Mouse (Mus musculus) liver, embryonic 14.5 days (tissue): ENCODE data around the gene Msmp. TPM values are rescaled to one million over a fixed set of nuclear protein-coding genes. Genes with fewer than 3 reads are reported as not detected.

Experiments used
- ATAC-seq: fragments of 200-750 bp; cut with Nextera tagmentation; 2 replicates; pipeline ENCODE4 v1.8.0; 2017; ENCODE audit warnings: moderate number of reproducible peaks, mild to moderate bottlenecking, moderate library complexity; ENCODE audit not compliant: insufficient read depth
- DNase-seq, 3 experiments: peaks; one replicate each; pipeline ENCODE4 v3.0.0-alpha.2; 2012 to 2013; ENCODE audit warnings: low read depth in 3 of 3, low spot score in 3 of 3
- H3K27ac ChIP-seq: fragments of 300-500 bp; sonication (generic); 2 replicates; pipeline ENCODE4 v1.5.1; 2014; ENCODE audit warnings: moderate library complexity, mild to moderate bottlenecking, control low read depth, inconsistent platforms
- H3K27me3 ChIP-seq: fragments of 300-500 bp; sonication (generic); 2 replicates; pipeline ENCODE4 v1.6.1; 2014; ENCODE audit warnings: mild to moderate bottlenecking, low read length, moderate library complexity; ENCODE audit not compliant: control insufficient read depth, insufficient read depth
- H3K36me3 ChIP-seq: fragments of 300-500 bp; sonication (generic); replicated peaks from 2 replicates; pipeline ENCODE4 v1.6.1; 2014; ENCODE audit warnings: low read depth; ENCODE audit not compliant: control insufficient read depth, insufficient read depth
- H3K4me1 ChIP-seq, 2 experiments: fragments of 200-500 bp in 1 of 2; fragments of 300-500 bp in 1 of 2; sonication (generic) in 1 of 2; replicated peaks; 2 replicates each; pipeline ENCODE4 v1.6.1; 2012 to 2014; ENCODE audit warnings: antibody characterized with exemption in 1 of 2, inconsistent platforms in 1 of 2, low read length in 1 of 2; ENCODE audit not compliant: control insufficient read depth in 2 of 2, insufficient read depth in 2 of 2
- H3K4me2 ChIP-seq: fragments of 300-500 bp; sonication (generic); 2 replicates; pipeline ENCODE4 v1.6.1; 2014; ENCODE audit warnings: low read depth, mild to moderate bottlenecking, control low read depth, moderate library complexity
- H3K4me3 ChIP-seq, 2 experiments: fragments of 200-500 bp in 1 of 2; fragments of 300-500 bp in 1 of 2; sonication (generic) in 1 of 2; 2 replicates each; pipeline ENCODE4 v1.5.1; 2012 to 2014; ENCODE audit warnings: low read depth in 2 of 2, low read length in 2 of 2, mild to moderate bottlenecking in 2 of 2, control low read depth in 1 of 2, inconsistent platforms in 1 of 2, moderate library complexity in 1 of 2; ENCODE audit not compliant: insufficient read depth in 1 of 2
- H3K9ac ChIP-seq: fragments of 300-500 bp; sonication (generic); replicated peaks from 2 replicates; pipeline ENCODE4 v1.6.1; 2014; ENCODE audit warnings: mild to moderate bottlenecking, control low read depth, moderate library complexity
- H3K9me3 ChIP-seq: fragments of 300-500 bp; sonication (generic); 2 replicates; pipeline ENCODE4 v1.6.1; 2016; ENCODE audit warnings: low read length, mixed read lengths; ENCODE audit not compliant: control insufficient read depth
- CTCF ChIP-seq: IDR thresholded peaks from 2 replicates; pipeline ENCODE4 v1.5.1; 2016; ENCODE audit warnings: antibody characterized with exemption, low read depth, control low read depth
- EP300 ChIP-seq: IDR thresholded peaks from 2 replicates; pipeline ENCODE4 v1.6.1; 2016; ENCODE audit warnings: antibody characterized with exemption, low read depth
- WGBS: fragments of 180-500 bp; shearing (Covaris S2); extraction: QIAGEN DNeasy Blood & Tissue Kit; methylation state at CpG from one replicate; pipeline ENCODE4 v1.1.7; 2014; ENCODE audit not compliant: insufficient replicate concordance; 5-methylcytosine and 5-hydroxymethylcytosine counted together
- polyA plus RNA-seq, 2 experiments: library from polyadenylated mRNA; depleted of rRNA in 1 of 2; stranded (reverse) in 1 of 2; unstranded in 1 of 2; fragments of >200 nt; fragmentation: Nextera tagmentation in 1 of 2; extraction: Ambion mirVana in 1 of 2; gene quantifications; 2 replicates each; pipeline versions ENCODE4 v1.2.1 to v1.2.3; 2012 to 2014

Msmp gene
- polyA plus RNA-seq, 2 experiments, result not detected

DNA sequence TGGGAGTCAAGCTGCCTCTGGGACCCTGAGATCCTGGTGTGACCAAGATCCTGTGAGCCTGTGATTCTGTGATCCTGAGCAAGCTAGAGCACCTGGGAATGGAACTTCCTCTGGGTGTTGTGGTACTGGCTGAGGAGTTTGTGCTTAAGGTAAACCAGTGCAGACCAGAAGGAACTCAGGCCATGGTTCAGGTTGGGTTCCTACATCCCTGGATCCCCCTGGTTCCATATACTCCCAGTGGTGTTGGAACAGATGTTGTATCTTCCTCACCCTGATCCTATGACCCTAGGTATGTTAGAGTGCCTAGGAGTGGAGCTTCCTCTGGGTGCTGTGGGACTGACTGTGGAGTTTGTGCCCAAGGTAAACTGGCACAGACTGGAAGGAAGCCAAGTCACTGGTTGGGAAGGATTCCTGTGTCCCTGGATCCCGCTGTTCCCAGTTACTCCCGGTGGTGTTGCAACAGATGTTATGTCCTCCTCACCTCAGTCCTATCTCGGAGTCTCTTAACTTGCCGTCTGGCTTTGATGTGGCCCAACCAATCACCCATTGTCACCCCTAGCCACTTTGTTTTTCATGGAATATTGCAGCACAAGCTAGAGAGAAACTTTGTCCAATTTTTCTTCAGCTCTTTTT, 36.0 kb upstream of the Msmp start:
- ATAC-seq (no peak), DNase-seq (no peak)
- Histone ChIP-seq H3K4me2 (no peak overlapping the region), H3K9me3 (peaks cover 5% of the 10 kb centered on the region), H3K4me3 (no peak overlapping the region), H3K36me3 (no peaks in the 10 kb centered on the region), H3K4me1 (no peaks in the 10 kb centered on the region), H3K27ac (no peak overlapping the region), H3K9ac (no peak overlapping the region), H3K27me3 (no peaks in the 10 kb centered on the region)
- 65% methylated on average over 4 of the region's 4 CpGs for WGBS
- TF ChIP-seq CTCF, result no peak
- no peak for TF ChIP-seq EP300

DNA sequence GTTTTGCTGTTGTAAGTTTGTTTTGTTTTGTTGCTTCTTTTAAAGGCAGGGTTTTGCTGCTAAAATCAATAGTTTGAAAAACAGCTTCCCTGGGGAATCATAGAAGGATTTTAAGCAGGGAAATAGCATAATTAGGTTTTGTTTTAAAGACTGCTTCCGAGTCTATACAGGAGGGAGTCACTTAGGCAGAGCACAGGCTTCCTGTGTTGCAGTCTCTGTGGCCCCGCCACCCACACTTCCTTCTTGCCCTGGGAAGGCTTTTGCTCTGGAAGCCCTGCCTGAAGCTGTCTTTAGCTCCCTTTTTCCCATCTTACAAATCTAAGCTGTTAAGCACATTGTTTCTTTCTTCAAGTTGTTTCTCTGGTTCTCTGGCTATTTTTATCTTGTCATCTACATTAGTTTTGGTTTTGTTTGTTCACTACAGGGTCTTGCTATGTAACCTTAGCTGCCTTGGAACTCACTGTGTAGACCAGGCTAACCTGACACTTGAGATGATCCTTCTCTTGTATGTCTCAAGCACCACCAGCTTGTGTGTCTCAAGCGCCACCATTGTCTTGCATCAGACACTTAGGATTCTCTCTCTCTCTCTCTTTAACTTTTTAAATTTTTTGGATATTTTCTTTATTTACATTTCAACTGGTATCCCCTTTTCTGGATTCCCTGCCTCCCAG, 28.9 kb upstream of the Msmp start:
- no peak for TF ChIP-seq CTCF
- no peak for TF ChIP-seq EP300
- peak overlapping the region; percentile 51 for H3K9ac ChIP-seq
- ATAC-seq, result peak; percentile 76; the same call in 1 of the 2 replicates
- WGBS, result 25% methylated on average over 3 of the region's 3 CpGs
- DNase-seq, result no peak
- no peaks in the 10 kb centered on the region for H3K36me3 ChIP-seq
- H3K9me3 ChIP-seq, result no peaks in the 10 kb centered on the region
- peak overlapping the region; percentile 55 for H3K4me2 ChIP-seq
- peaks cover 5 to 14% of the 10 kb centered on the region in 2 experiments; a peak in 3 of 4 replicates for H3K4me1 ChIP-seq
- no peak overlapping the region for H3K4me3 ChIP-seq
- no peaks in the 10 kb centered on the region for H3K27me3 ChIP-seq
- peak overlapping the region; percentile 65 for H3K27ac ChIP-seq

DNA sequence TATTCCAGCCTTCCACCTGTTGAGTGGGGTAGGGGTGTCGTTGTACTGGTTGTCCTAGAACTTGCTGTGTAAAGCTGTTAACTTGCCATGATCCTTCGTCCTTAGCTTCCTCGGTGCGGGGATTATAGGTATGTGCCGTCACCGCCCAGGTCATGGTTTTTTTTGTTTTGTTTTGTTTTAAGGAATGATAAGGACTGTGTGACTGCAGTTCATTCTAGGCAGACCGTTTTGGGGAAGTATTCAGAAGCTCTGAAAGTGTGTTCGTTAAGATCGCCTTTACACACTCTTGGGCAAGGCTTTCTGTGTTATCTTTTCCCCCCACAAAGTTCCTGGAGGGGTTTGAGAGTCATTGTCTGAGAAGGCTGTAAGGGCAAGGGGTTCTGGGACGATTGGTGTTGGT, 28.2 kb upstream of the Msmp start:
- Histone ChIP-seq H3K27me3 (no peaks in the 10 kb centered on the region), H3K9ac (peak overlapping the region; percentile 10; the same call in 1 of the 2 replicates), H3K9me3 (no peaks in the 10 kb centered on the region), H3K4me2 (peak overlapping the region; percentile 55), H3K27ac (peak overlapping the region; percentile 65), H3K36me3 (no peaks in the 10 kb centered on the region), H3K4me3 (peak overlapping the region; percentile 4 to 33; a peak in 2 of 4 replicates), H3K4me1 (peaks cover 5 to 14% of the 10 kb centered on the region in 2 experiments; a peak in 3 of 4 replicates)
- 0 out of 2 replicates have a peak, but pooled peaks have one; percentile 22 for TF ChIP-seq EP300
- no peak for TF ChIP-seq CTCF
- ATAC-seq (peak; percentile 80; the same call in 1 of the 2 replicates), DNase-seq (peak in 1 of 3 experiments; percentile 36)
- 8% methylated on average over 10 of the region's 10 CpGs for WGBS

DNA sequence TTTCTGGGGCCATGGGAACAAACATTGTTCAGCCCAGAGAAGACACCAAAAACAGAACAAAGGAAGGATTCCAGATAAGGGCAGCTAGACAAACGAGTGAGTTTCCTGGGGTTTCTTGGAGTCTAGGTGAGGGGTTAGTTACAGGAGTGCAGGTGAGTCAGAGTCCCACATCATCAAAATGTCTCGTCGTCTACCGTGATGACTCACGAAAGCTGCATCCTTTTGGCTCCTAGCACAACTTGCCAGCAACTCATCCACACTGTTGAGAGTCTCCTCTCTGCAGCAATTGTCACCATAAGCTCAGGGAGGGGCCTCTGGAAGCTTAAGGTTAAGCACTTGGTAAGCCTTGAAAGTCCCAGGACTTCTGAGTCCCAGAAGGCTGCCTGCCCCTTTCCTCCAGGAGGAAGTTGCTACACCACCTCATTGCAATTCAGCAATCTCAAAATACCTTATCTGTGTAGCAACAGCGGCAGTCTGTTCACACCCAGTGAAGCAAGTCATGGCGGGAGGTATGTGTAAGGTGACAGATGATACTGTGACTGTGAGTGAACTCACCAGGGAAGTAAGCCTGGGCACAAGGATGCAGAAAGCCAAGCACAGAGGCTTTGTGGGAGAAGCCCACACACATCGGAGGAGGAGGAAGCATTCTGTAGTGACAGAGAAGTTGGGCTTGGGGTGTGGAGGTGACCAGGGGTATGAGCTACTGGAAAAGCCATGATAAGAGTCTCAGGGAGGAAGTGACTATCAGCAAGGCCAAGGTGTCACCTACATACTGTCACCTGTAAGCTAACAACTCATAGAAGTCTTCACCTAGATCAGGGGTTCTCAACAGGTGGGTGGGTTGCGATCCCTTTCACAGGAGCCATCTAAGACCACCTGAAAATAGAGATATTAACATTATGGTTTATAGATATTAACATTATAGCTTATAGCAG, 20.7 kb upstream of the Msmp start:
- Histone ChIP-seq H3K9ac (peak overlapping the region; percentile 70), H3K9me3 (no peaks in the 10 kb centered on the region), H3K4me2 (peak overlapping the region; percentile 74), H3K27me3 (no peaks in the 10 kb centered on the region), H3K4me1 (peaks cover 38 to 41% of the 10 kb centered on the region in 2 experiments), H3K27ac (peak overlapping the region; percentile 96), H3K4me3 (peak overlapping the region; percentile 31 to 35), H3K36me3 (no peaks in the 10 kb centered on the region)
- DNase-seq (peak; percentile 76 to 81 (median 77)), ATAC-seq (peak; percentile 96)
- no peak for TF ChIP-seq CTCF
- TF ChIP-seq EP300, result peak; percentile 94
- 27% methylated on average over 9 of the region's 9 CpGs for WGBS
